Mouse (Mus musculus) heart, embryonic 14.5 days (tissue): ENCODE results near the gene Gm49380. TPM values are rescaled to one million over a fixed set of nuclear protein-coding genes. Genes with fewer than 3 reads are reported as not detected.

Source experiments
- ATAC-seq: fragments of 200-750 bp; cut with Nextera tagmentation; 2 replicates; pipeline ENCODE4 v1.8.0; 2017; ENCODE audit warnings: low read depth, moderate TSS enrichment; ENCODE audit not compliant: insufficient number of reproducible peaks, insufficient read depth, low FRiP score
- H3K27ac ChIP-seq, 2 experiments: fragments of 200-500 bp in 1 of 2; fragments of 300-500 bp in 1 of 2; sonication (generic) in 1 of 2; replicated peaks in 1 of 2; 2 replicates each; pipeline ENCODE4 v1.5.1; 2012 to 2014; ENCODE audit warnings: low read depth in 2 of 2, low read length in 2 of 2, control low read depth in 1 of 2, mild to moderate bottlenecking in 1 of 2, mixed read lengths in 1 of 2; ENCODE audit not compliant: control insufficient read depth in 1 of 2, insufficient read depth in 1 of 2
- H3K27me3 ChIP-seq: fragments of 300-500 bp; sonication (generic); 2 replicates; pipeline ENCODE4 v1.6.1; 2014; ENCODE audit warnings: mild to moderate bottlenecking, low read length, control low read depth; ENCODE audit not compliant: control insufficient read depth, insufficient read depth
- H3K36me3 ChIP-seq: fragments of 300-500 bp; sonication (generic); 2 replicates; pipeline ENCODE4 v1.6.1; 2014; ENCODE audit warnings: mild to moderate bottlenecking, control low read depth, low read length, mixed read lengths; ENCODE audit not compliant: control insufficient read depth, insufficient read depth
- H3K4me1 ChIP-seq, 2 experiments: fragments of 200-500 bp in 1 of 2; fragments of 300-500 bp in 1 of 2; sonication (generic) in 1 of 2; 2 replicates each; pipeline ENCODE4 v1.6.1; 2012 to 2014; ENCODE audit warnings: low read length in 2 of 2, control low read depth in 1 of 2, mixed read lengths in 1 of 2; ENCODE audit not compliant: control insufficient read depth in 2 of 2, insufficient read depth in 2 of 2
- H3K4me2 ChIP-seq: fragments of 300-500 bp; sonication (generic); 2 replicates; pipeline ENCODE4 v1.6.1; 2014; ENCODE audit warnings: mild to moderate bottlenecking, low read length
- H3K4me3 ChIP-seq, 2 experiments: fragments of 200-500 bp in 1 of 2; fragments of 300-500 bp in 1 of 2; sonication (generic) in 1 of 2; 2 replicates each; pipeline ENCODE4 v1.5.1; 2012 to 2014; ENCODE audit warnings: low read length in 2 of 2, mild to moderate bottlenecking in 2 of 2, control low read depth in 1 of 2, low read depth in 1 of 2, moderate library complexity in 1 of 2; ENCODE audit not compliant: control insufficient read depth in 1 of 2, insufficient read depth in 1 of 2
- H3K9ac ChIP-seq: fragments of 300-500 bp; sonication (generic); 2 replicates; pipeline ENCODE4 v1.6.1; 2014; ENCODE audit warnings: mild to moderate bottlenecking, low read length
- H3K9me3 ChIP-seq: fragments of 300-500 bp; sonication (generic); 2 replicates; pipeline ENCODE4 v1.6.1; 2016; ENCODE audit warnings: low read length, control low read depth; ENCODE audit not compliant: control insufficient read depth
- WGBS: fragments of 180-500 bp; shearing (Covaris S2); extraction: QIAGEN DNeasy Blood & Tissue Kit; methylation state at CpG from one replicate; pipeline ENCODE4 v1.1.7; 2014; 5-methylcytosine and 5-hydroxymethylcytosine counted together
- polyA plus RNA-seq: library from polyadenylated mRNA; unstranded; fragments of >200 nt; fragmentation: Nextera tagmentation; extraction: Ambion mirVana; gene quantifications from 2 replicates; pipeline ENCODE4 v1.2.1, GENCODE M21; 2014

Gene Gm49380
- polyA plus RNA-seq, 1 experiment from 2014 or later, result 0.08 TPM

- ATAC-seq, result peak; percentile 72
- peak overlapping the region; percentile 96 for H3K9ac ChIP-seq
- peak overlapping the region; percentile 31 to 75 for H3K4me3 ChIP-seq
- H3K27ac ChIP-seq, result peak overlapping the region; percentile 93 to 94
- H3K4me2 ChIP-seq, result peak overlapping the region; percentile 96
- H3K36me3 ChIP-seq, result peaks cover 40% of the 10 kb centered on the region
- 5% methylated on average over 15 of the region's 15 CpGs for WGBS
- H3K9me3 ChIP-seq, result no peaks in the 10 kb centered on the region
- no peaks in the 10 kb centered on the region; the same call in 1 of the 2 replicates for H3K27me3 ChIP-seq
- H3K4me1 ChIP-seq, result peaks cover 38 to 51% of the 10 kb centered on the region in 2 experiments
Observed at GRCm38 (mm10) chr9:44087761-44088455, 25.4 kb downstream of the Gm49380 start.

GRCm38 (mm10) chr9:44086960-44087359 is 26.3 kb downstream of the Gm49380 start:
- peak overlapping the region; percentile 96 for H3K4me2 ChIP-seq
- 32% methylated on average over 10 of the region's 10 CpGs for WGBS
- no peaks in the 10 kb centered on the region; the same call in 1 of the 2 replicates for H3K27me3 ChIP-seq
- peak overlapping the region; percentile 86 to 94 for H3K27ac ChIP-seq
- H3K4me3 ChIP-seq, result peak overlapping the region; percentile 31 to 75
- peaks cover 39 to 59% of the 10 kb centered on the region in 2 experiments for H3K4me1 ChIP-seq
- ATAC-seq, result no peak
- peak overlapping the region; percentile 96 for H3K9ac ChIP-seq
- no peaks in the 10 kb centered on the region for H3K9me3 ChIP-seq
- peaks cover 30% of the 10 kb centered on the region for H3K36me3 ChIP-seq

- H3K36me3 ChIP-seq, result peaks cover 21% of the 10 kb centered on the region
- no peak for ATAC-seq
- WGBS, result 31% methylated on average over 15 of the region's 15 CpGs
- H3K27me3 ChIP-seq, result no peaks in the 10 kb centered on the region; the same call in 1 of the 2 replicates
- peak overlapping the region; percentile 72 to 75 for H3K4me3 ChIP-seq
- H3K27ac ChIP-seq, result peak overlapping the region; percentile 61 to 94
- H3K4me1 ChIP-seq, result peaks cover 42 to 67% of the 10 kb centered on the region in 2 experiments
- H3K4me2 ChIP-seq, result peak overlapping the region; percentile 96
- no peaks in the 10 kb centered on the region for H3K9me3 ChIP-seq
- H3K9ac ChIP-seq, result peak overlapping the region; percentile 96
Observed at GRCm38 (mm10) chr9:44085741-44086665, 27.3 kb downstream of the Gm49380 start.

GRCm38 (mm10) chr9:44085276-44085675 is 28.0 kb downstream of the Gm49380 start:
- H3K9ac ChIP-seq, result peak overlapping the region; percentile 96
- ATAC-seq, result no peak
- no peaks in the 10 kb centered on the region for H3K9me3 ChIP-seq
- 7% methylated on average over 10 of the region's 10 CpGs for WGBS
- H3K4me1 ChIP-seq, result peaks cover 46 to 75% of the 10 kb centered on the region in 2 experiments
- peak overlapping the region; percentile 96 for H3K4me2 ChIP-seq
- peak overlapping the region; percentile 72 to 75 for H3K4me3 ChIP-seq
- H3K27me3 ChIP-seq, result no peaks in the 10 kb centered on the region; the same call in 1 of the 2 replicates
- peak overlapping the region; percentile 61 to 94 for H3K27ac ChIP-seq
- H3K36me3 ChIP-seq, result peaks cover 14% of the 10 kb centered on the region

- Histone ChIP-seq H3K4me1 (peaks cover 47 to 75% of the 10 kb centered on the region in 2 experiments), H3K4me2 (peak overlapping the region; percentile 96)
- WGBS, result under 1% methylated on average over 62 of the region's 62 CpGs
Observed at GRCm38 (mm10) chr9:44084659-44085229, 28.6 kb downstream of the Gm49380 start.

GRCm38 (mm10) chr9:44084236-44084635 is 29.1 kb downstream of the Gm49380 start:
- H3K4me3 ChIP-seq, result peak overlapping the region; percentile 72 to 75
- H3K27ac ChIP-seq, result peak overlapping the region; percentile 58 to 94
- peak overlapping the region; percentile 96 for H3K4me2 ChIP-seq
- peaks cover 47 to 75% of the 10 kb centered on the region in 2 experiments for H3K4me1 ChIP-seq
- no peak for ATAC-seq
- H3K9ac ChIP-seq, result peak overlapping the region; percentile 96
- no peaks in the 10 kb centered on the region; the same call in 1 of the 2 replicates for H3K27me3 ChIP-seq
- no peaks in the 10 kb centered on the region for H3K9me3 ChIP-seq
- 2% methylated on average over 14 of the region's 14 CpGs for WGBS
- H3K36me3 ChIP-seq, result peaks cover 3% of the 10 kb centered on the region

More at GRCm38 (mm10) chr9:44084659-44085229, 28.6 kb downstream of the Gm49380 start:
- peak; percentile 73 for ATAC-seq
- peak overlapping the region; percentile 96 for H3K9ac ChIP-seq
- peak overlapping the region; percentile 72 to 75 for H3K4me3 ChIP-seq
- no peaks in the 10 kb centered on the region; the same call in 1 of the 2 replicates for H3K27me3 ChIP-seq
- peaks cover 8% of the 10 kb centered on the region for H3K36me3 ChIP-seq
- H3K27ac ChIP-seq, result peak overlapping the region; percentile 61 to 94
- no peaks in the 10 kb centered on the region for H3K9me3 ChIP-seq
